Mouse (Mus musculus) bone marrow, adult 2 months (tissue): ENCODE data around the gene Lamb2.

Source experiments
- CTCF ChIP-seq: fragments of 200-500 bp; IDR thresholded peaks from 2 replicates; pipeline ENCODE4 v1.5.1; 2011; ENCODE audit warnings: low read length, control low read depth; ENCODE audit not compliant: control insufficient read depth, insufficient read depth
- POLR2A ChIP-seq: fragments of 200-500 bp; IDR thresholded peaks from 2 replicates; pipeline ENCODE4 v1.6.1; 2011; ENCODE audit warnings: low read depth, mild to moderate bottlenecking, control low read depth, low read length, borderline replicate concordance; ENCODE audit not compliant: control insufficient read depth

DNA sequence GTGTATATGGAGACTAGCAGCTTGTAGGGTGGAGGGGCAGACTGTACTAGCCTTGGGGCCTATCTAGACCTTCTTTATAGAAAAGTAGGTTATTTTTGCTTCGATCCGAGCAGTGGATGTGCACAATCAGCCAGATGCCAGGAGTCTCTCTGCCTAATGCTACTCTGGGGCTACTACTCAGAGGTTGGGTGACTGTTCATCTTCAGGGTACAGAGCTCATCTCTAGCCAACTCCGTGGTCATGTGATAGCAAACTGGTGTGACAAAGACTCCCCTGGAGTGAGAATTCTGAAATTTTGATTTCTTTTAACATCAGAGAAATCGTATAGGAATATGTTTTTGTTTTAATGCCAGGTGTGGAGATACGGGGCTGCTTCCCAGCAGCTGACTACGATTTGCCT is 26.6 kb upstream of the Lamb2 start:
- TF ChIP-seq CTCF (no peak), POLR2A (no peak)
